Mouse (Mus musculus) mesoderm, embryonic 11.5 days (tissue): ENCODE results near the gene Olfr1006.
A peak's percentile ranks its signal among the peaks of the same experiment; 100 is the strongest.
"Not testable (repeated sequence)": the region's sequence is repeated elsewhere in the genome, so short reads cannot be mapped to it uniquely, and the experiment has no call there.

Experiments
- DNase-seq: peaks from one replicate; pipeline ENCODE4 v3.0.0-alpha.2; 2012; ENCODE audit warnings: low read depth, low spot score

The Olfr1006 gene

GRCm38 (mm10) chr2:85678667-85679066 is at the start of gene Olfr1006:
Gene Olfr1006, minus strand, starts transcription at chr2:85678767.
- DNase-seq: no peak

- DNase-seq: peak; percentile 41
Observed at GRCm38 (mm10) chr2:85725793-85726192, 47.2 kb upstream of the Olfr1006 start.

- DNase-seq: no peak
Observed at GRCm38 (mm10) chr2:85715119-85715518, 36.6 kb upstream of the Olfr1006 start, which contains the start of gene Olfr1009. Gene Olfr1009, plus strand, starts transcription at chr2:85715419.

GRCm38 (mm10) chr2:85711159-85711558 is 32.6 kb upstream of the Olfr1006 start:
- DNase-seq: no peak

GRCm38 (mm10) chr2:85710680-85711079 is 32.1 kb upstream of the Olfr1006 start:
- DNase-seq: not testable (repeated sequence)

- DNase-seq: no peak
Observed at GRCm38 (mm10) chr2:85689131-85689530, 10.6 kb upstream of the Olfr1006 start, which contains the start of gene Olfr1008. Gene Olfr1008, plus strand, starts transcription at chr2:85689431.

- DNase-seq: not testable (repeated sequence)
Observed at GRCm38 (mm10) chr2:85664355-85664754, 14.2 kb downstream of the Olfr1006 start, which contains the start of gene Olfr154. Gene Olfr154, minus strand, starts transcription at chr2:85664455.

- DNase-seq: no peak
Observed at GRCm38 (mm10) chr2:85650604-85651003, 28.0 kb downstream of the Olfr1006 start, which contains the start of gene Olfr1002. Gene Olfr1002, minus strand, starts transcription at chr2:85650704.
